Mouse (Mus musculus): Measurements from ENCODE around the gene Notch3. TPM values are rescaled to one million over a fixed set of nuclear protein-coding genes. Genes with fewer than 3 reads are reported as not detected.
"Not testable (repeated sequence)": the region's sequence is repeated elsewhere in the genome, so short reads cannot be mapped to it uniquely, and the experiment has no call there.

Gene Notch3
- total and polyA plus RNA-seq, 3 experiments, result 0.08 to 0.50 TPM; not detected in 1

- TF ChIP-seq POLR2AphosphoS2 (IDR thresholded peaks at IDR 0.05; ENCODE audit: low read length) (no peak), POLR2A (IDR thresholded peaks at IDR 0.05; ENCODE audit: control insufficient read depth in 1 of 2, insufficient read depth in 1 of 2, low read depth in 1 of 2, low read length in 2 of 2, poor library complexity in 1 of 2) (no peak)
Measured at GRCm38 (mm10) chr17:32120771-32121532, 45.7 kb downstream of the Notch3 start (continued).

GRCm38 (mm10) chr17:32119196-32119595 is 47.5 kb downstream of the Notch3 start:
- TF ChIP-seq ETS1 (IDR thresholded peaks at IDR 0.05; ENCODE audit: low read depth, low read length) (no peak), TBP (IDR thresholded peaks at IDR 0.05; ENCODE audit: low read depth, low read length) (no peak), TCF12 (IDR thresholded peaks at IDR 0.05; ENCODE audit: low read depth, low read length) (no peak), POLR2A (IDR thresholded peaks at IDR 0.05; ENCODE audit: control insufficient read depth in 1 of 2, insufficient read depth in 1 of 2, low read depth in 1 of 2, low read length in 2 of 2, poor library complexity in 1 of 2) (no peak), RCOR1 (IDR thresholded peaks at IDR 0.05; ENCODE audit: low read depth, low read length) (no peak), CTCF (IDR thresholded peaks at IDR 0.05 in 2 of 3, conservative IDR thresholded peaks at IDR 0.05 in 1 of 3; ENCODE audit: control insufficient read depth in 1 of 3, insufficient read depth in 1 of 3, low read depth in 2 of 3, low read length in 3 of 3, poor library complexity in 1 of 3, severe bottlenecking in 1 of 3) (no peak), E2F4 (IDR thresholded peaks at IDR 0.05; ENCODE audit: borderline replicate concordance, low read depth, low read length) (no peak), MAFK (IDR thresholded peaks at IDR 0.05; ENCODE audit: borderline replicate concordance, low read depth, low read length) (no peak), GABPA (IDR thresholded peaks at IDR 0.05; ENCODE audit: low read depth, low read length) (no peak), RAD21 (IDR thresholded peaks at IDR 0.05; ENCODE audit: low read depth, low read length) (no peak), MYB (IDR thresholded peaks at IDR 0.05; ENCODE audit: low read depth, low read length) (no peak), TAL1 (IDR thresholded peaks at IDR 0.05; ENCODE audit: low read length) (no peak), UBTF (IDR thresholded peaks at IDR 0.05; ENCODE audit: borderline replicate concordance, insufficient read depth, low read depth, low read length) (no peak), MYC (IDR thresholded peaks at IDR 0.05; ENCODE audit: low read depth, low read length) (no peak)
- H3K27ac ChIP-seq (ENCODE audit: control insufficient read depth, low read depth, low read length), result no peak overlapping the region
- no peaks in the 10 kb centered on the region for H3K9me3 ChIP-seq (replicated peaks; ENCODE audit: insufficient read depth, low read length)
- no peak for DNase-seq (ENCODE audit: low read depth, low spot score)
- no peak overlapping the region for H3K4me3 ChIP-seq (ENCODE audit: control insufficient read depth in 1 of 2, insufficient read depth in 1 of 2, low read depth in 2 of 2, low read length in 2 of 2)
- H3K79me2 ChIP-seq (ENCODE audit: control insufficient read depth, insufficient read depth, low read length, poor library complexity), result peaks cover 22% of the 10 kb centered on the region
- H3K4me1 ChIP-seq (ENCODE audit: control insufficient read depth in 1 of 2, insufficient read depth in 2 of 2, low read length in 2 of 2), result peaks cover 0 to 31% of the 10 kb centered on the region in 2 experiments; a peak in 3 of 4 replicates
- peaks cover 0 to 8% of the 10 kb centered on the region in 2 experiments; a peak in 2 of 4 replicates for H3K36me3 ChIP-seq (ENCODE audit: control insufficient read depth in 1 of 2, insufficient read depth in 2 of 2, low read length in 2 of 2)
- H3K27me3 ChIP-seq (ENCODE audit: control insufficient read depth in 1 of 2, insufficient read depth in 2 of 2, low read length in 2 of 2), result no peaks in the 10 kb centered on the region
- no peak overlapping the region for H3K9ac ChIP-seq (ENCODE audit: control insufficient read depth, low read depth, low read length, poor library complexity, severe bottlenecking)

GRCm38 (mm10) chr17:32118484-32118883 is 48.2 kb downstream of the Notch3 start:
- H3K4me3 ChIP-seq (ENCODE audit: control insufficient read depth in 1 of 2, insufficient read depth in 1 of 2, low read depth in 2 of 2, low read length in 2 of 2), result no peak overlapping the region
- no peaks in the 10 kb centered on the region for H3K27me3 ChIP-seq (ENCODE audit: control insufficient read depth in 1 of 2, insufficient read depth in 2 of 2, low read length in 2 of 2)
- no peak overlapping the region for H3K9ac ChIP-seq (ENCODE audit: control insufficient read depth, low read depth, low read length, poor library complexity, severe bottlenecking)
- DNase-seq (ENCODE audit: low read depth, low spot score), result no peak
- H3K4me1 ChIP-seq (ENCODE audit: control insufficient read depth in 1 of 2, insufficient read depth in 2 of 2, low read length in 2 of 2), result peaks cover 0 to 31% of the 10 kb centered on the region in 2 experiments; a peak in 3 of 4 replicates
- H3K79me2 ChIP-seq (ENCODE audit: control insufficient read depth, insufficient read depth, low read length, poor library complexity), result peaks cover 27% of the 10 kb centered on the region
- H3K27ac ChIP-seq (ENCODE audit: control insufficient read depth, low read depth, low read length), result no peak overlapping the region
- no peak for TF ChIP-seq TCF12 (IDR thresholded peaks at IDR 0.05; ENCODE audit: low read depth, low read length)
- TF ChIP-seq RAD21 (IDR thresholded peaks at IDR 0.05; ENCODE audit: low read depth, low read length), result no peak
- no peak for TF ChIP-seq SMC3 (IDR thresholded peaks at IDR 0.05; ENCODE audit: low read depth, low read length)
- no peak for TF ChIP-seq NRF1 (IDR thresholded peaks at IDR 0.05; ENCODE audit: insufficient read depth, low read depth, low read length, poor library complexity, severe bottlenecking)
- TF ChIP-seq CTCF (IDR thresholded peaks at IDR 0.05 in 2 of 3, conservative IDR thresholded peaks at IDR 0.05 in 1 of 3; ENCODE audit: control insufficient read depth in 1 of 3, insufficient read depth in 1 of 3, low read depth in 2 of 3, low read length in 3 of 3, poor library complexity in 1 of 3, severe bottlenecking in 1 of 3), result peak in 1 of 3 experiments; percentile 10; a peak in 2 of 6 replicates
- H3K9me3 ChIP-seq (replicated peaks; ENCODE audit: insufficient read depth, low read length), result no peaks in the 10 kb centered on the region
- peaks cover 0 to 8% of the 10 kb centered on the region in 2 experiments; a peak in 2 of 4 replicates for H3K36me3 ChIP-seq (ENCODE audit: control insufficient read depth in 1 of 2, insufficient read depth in 2 of 2, low read length in 2 of 2)

- Histone ChIP-seq H3K4me1 (ENCODE audit: control insufficient read depth in 1 of 2, insufficient read depth in 2 of 2, low read length in 2 of 2) (peaks cover 0 to 31% of the 10 kb centered on the region in 2 experiments; a peak in 3 of 4 replicates), H3K79me2 (ENCODE audit: control insufficient read depth, insufficient read depth, low read length, poor library complexity) (peaks cover 29% of the 10 kb centered on the region)
- not testable (repeated sequence) for H3K36me3 ChIP-seq (ENCODE audit: control insufficient read depth in 1 of 2, insufficient read depth in 2 of 2, low read length in 2 of 2); H3K9me3 ChIP-seq (replicated peaks; ENCODE audit: insufficient read depth, low read length); H3K27me3 ChIP-seq (ENCODE audit: control insufficient read depth in 1 of 2, insufficient read depth in 2 of 2, low read length in 2 of 2); DNase-seq (ENCODE audit: low read depth, low spot score); H3K9ac ChIP-seq (ENCODE audit: control insufficient read depth, low read depth, low read length, poor library complexity, severe bottlenecking); H3K27ac ChIP-seq (ENCODE audit: control insufficient read depth, low read depth, low read length); H3K4me3 ChIP-seq (ENCODE audit: control insufficient read depth in 1 of 2, insufficient read depth in 1 of 2, low read depth in 2 of 2, low read length in 2 of 2)
Measured at GRCm38 (mm10) chr17:32117872-32118421, 48.7 kb downstream of the Notch3 start.

Data from MEL (cell line).